Mouse (Mus musculus): ENCODE measurements around the gene Camk1d. TPM values are rescaled to one million over a fixed set of nuclear protein-coding genes. Genes with fewer than 3 reads are reported as not detected.
A peak's percentile ranks its signal among the peaks of the same experiment; 100 is the strongest.

Gene Camk1d
- total and polyA plus RNA-seq, 2 experiments from 2014 or later: 8.0 to 20.9 TPM

DNA sequence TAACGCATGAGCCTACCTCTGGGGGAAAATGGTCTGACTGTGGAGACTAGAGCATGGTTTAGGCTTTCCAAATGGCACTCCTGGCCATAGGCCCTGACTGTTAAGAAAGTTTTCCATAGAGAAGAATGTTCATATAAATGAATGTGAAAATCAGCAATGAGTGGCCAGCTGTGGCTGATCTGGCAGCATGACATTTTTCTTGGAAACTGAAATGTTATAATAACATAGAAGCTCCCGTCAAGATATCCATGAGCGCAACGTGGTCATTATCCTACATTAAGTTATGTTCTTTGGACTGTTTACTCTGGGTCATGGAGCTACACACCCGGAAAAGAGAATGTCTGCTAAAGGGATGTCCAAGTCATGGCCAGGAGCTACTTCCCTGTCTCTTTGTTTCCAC lies 397.6 kb downstream of the Camk1d start:
- 96% methylated on average over 5 of the region's 5 CpGs for WGBS

GRCm38 (mm10) chr2:5316217-5316616 lies 398.1 kb downstream of the Camk1d start:
- no peak for TF ChIP-seq CTCF (IDR thresholded peaks at IDR 0.05)
- Histone ChIP-seq H3K4me3 (ENCODE audit: low read depth, low read length) (no peak overlapping the region), H3K9me3 (ENCODE audit: low read length) (no peaks in the 10 kb centered on the region), H3K27ac (ENCODE audit: low read depth, low read length) (no peak overlapping the region), H3K27me3 (ENCODE audit: insufficient read depth, low read length) (no peaks in the 10 kb centered on the region), H3K36me3 (ENCODE audit: insufficient read depth, low read length) (peaks cover 2% of the 10 kb centered on the region; the same call in 1 of the 2 replicates), H3K4me2 (ENCODE audit: low read depth, low read length, poor library complexity, severe bottlenecking) (no peak overlapping the region), H3K9ac (replicated peaks; ENCODE audit: low read length, poor library complexity, severe bottlenecking) (no peak overlapping the region), H3K4me1 (ENCODE audit: insufficient read depth, low read length) (no peaks in the 10 kb centered on the region)
- 87% methylated on average over 4 of the region's 4 CpGs for WGBS
- DNase-seq (ENCODE audit: low spot score): no peak
- no peak for ATAC-seq (ENCODE audit: low FRiP score)

More for the DNA sequence above, 397.6 kb downstream of the Camk1d start:
- Histone ChIP-seq H3K27ac (ENCODE audit: low read depth, low read length) (no peak overlapping the region), H3K27me3 (ENCODE audit: insufficient read depth, low read length) (no peaks in the 10 kb centered on the region), H3K4me3 (ENCODE audit: low read depth, low read length) (no peak overlapping the region), H3K4me2 (ENCODE audit: low read depth, low read length, poor library complexity, severe bottlenecking) (no peak overlapping the region), H3K4me1 (ENCODE audit: insufficient read depth, low read length) (no peaks in the 10 kb centered on the region), H3K9me3 (ENCODE audit: low read length) (no peaks in the 10 kb centered on the region), H3K9ac (replicated peaks; ENCODE audit: low read length, poor library complexity, severe bottlenecking) (no peak overlapping the region), H3K36me3 (ENCODE audit: insufficient read depth, low read length) (peaks cover 2% of the 10 kb centered on the region; the same call in 1 of the 2 replicates)
- DNase-seq (ENCODE audit: low spot score) (no peak), ATAC-seq (ENCODE audit: low FRiP score) (no peak)
- TF ChIP-seq CTCF (IDR thresholded peaks at IDR 0.05): no peak

GRCm38 (mm10) chr2:5315291-5315828 lies 399.0 kb downstream of the Camk1d start:
- no peak for ATAC-seq (ENCODE audit: low FRiP score)
- WGBS: 44% methylated on average over 8 of the region's 8 CpGs
- Histone ChIP-seq H3K4me1 (ENCODE audit: insufficient read depth, low read length) (no peaks in the 10 kb centered on the region), H3K27me3 (ENCODE audit: insufficient read depth, low read length) (no peaks in the 10 kb centered on the region), H3K9ac (replicated peaks; ENCODE audit: low read length, poor library complexity, severe bottlenecking) (no peak overlapping the region), H3K4me3 (ENCODE audit: low read depth, low read length) (no peak overlapping the region), H3K4me2 (ENCODE audit: low read depth, low read length, poor library complexity, severe bottlenecking) (no peak overlapping the region), H3K27ac (ENCODE audit: low read depth, low read length) (0 out of 2 replicates have a peak overlapping the region, but pooled peaks have one; percentile 3), H3K36me3 (ENCODE audit: insufficient read depth, low read length) (peaks cover 2% of the 10 kb centered on the region; the same call in 1 of the 2 replicates), H3K9me3 (ENCODE audit: low read length) (no peaks in the 10 kb centered on the region)
- DNase-seq (ENCODE audit: low spot score): no peak
- no peak for TF ChIP-seq CTCF (IDR thresholded peaks at IDR 0.05)

DNA sequence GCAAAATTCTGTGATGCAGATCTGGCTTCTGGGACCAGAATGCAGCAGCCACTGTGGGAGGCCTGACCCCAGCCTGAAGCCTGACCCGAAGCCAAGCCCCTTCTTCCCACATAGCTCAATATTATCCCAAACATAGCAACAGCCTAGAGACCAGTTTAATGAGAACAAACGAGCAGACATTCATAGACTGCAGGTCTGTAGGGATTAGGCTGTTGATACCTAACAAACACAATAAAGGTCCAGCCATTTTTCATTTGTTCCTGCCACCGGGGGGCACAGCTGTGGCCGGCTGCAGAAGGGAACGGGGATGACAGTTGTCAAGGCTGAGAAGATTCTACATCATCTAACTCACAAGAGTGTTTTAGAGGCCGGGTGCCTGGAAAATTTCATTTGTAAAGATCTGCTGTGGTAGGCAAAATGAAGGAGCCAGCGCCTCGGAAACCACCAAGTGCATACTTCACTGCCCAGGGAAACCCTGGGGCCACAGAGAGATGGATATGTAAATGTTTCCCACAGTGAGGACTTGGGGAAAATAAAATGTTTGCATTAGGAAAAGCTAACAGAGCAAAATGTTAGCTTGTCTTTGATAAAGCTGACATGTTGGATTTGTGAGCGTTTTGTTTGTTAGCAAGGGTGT lies 399.7 kb downstream of the Camk1d start:
- Histone ChIP-seq H3K9me3 (ENCODE audit: low read length) (no peaks in the 10 kb centered on the region), H3K4me1 (ENCODE audit: insufficient read depth, low read length) (no peaks in the 10 kb centered on the region), H3K4me3 (ENCODE audit: low read depth, low read length) (no peak overlapping the region), H3K27ac (ENCODE audit: low read depth, low read length) (peak overlapping the region; percentile 3; the same call in 1 of the 2 replicates), H3K4me2 (ENCODE audit: low read depth, low read length, poor library complexity, severe bottlenecking) (no peak overlapping the region), H3K27me3 (ENCODE audit: insufficient read depth, low read length) (no peaks in the 10 kb centered on the region), H3K36me3 (ENCODE audit: insufficient read depth, low read length) (peaks cover 2% of the 10 kb centered on the region; the same call in 1 of the 2 replicates), H3K9ac (replicated peaks; ENCODE audit: low read length, poor library complexity, severe bottlenecking) (no peak overlapping the region)
- ATAC-seq (ENCODE audit: low FRiP score) (no peak), DNase-seq (ENCODE audit: low spot score) (peak; percentile 37)
- TF ChIP-seq CTCF (IDR thresholded peaks at IDR 0.05): no peak
- WGBS: 11% methylated on average over 9 of the region's 9 CpGs

DNA sequence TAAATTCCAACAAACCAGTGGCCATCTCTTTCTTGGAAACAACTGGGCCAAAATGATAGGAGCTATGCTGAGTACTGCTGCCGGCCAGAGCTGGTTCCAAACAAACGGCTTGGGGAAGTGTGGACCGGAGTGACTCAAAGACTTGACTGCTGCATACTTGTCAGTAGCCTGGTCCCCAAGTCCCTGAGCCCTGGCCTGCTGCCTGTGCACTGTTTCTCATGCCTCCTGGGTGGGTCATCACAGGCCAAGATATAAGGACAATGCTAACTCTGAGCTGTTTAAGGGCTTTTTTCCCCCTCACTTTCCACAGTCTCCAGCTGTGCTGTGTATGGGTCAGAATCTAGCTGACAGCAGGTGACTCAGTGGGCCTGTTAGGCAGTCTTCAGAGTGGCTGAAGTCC lies 409.2 kb downstream of the Camk1d start:
- H3K27me3 ChIP-seq (ENCODE audit: insufficient read depth, low read length): no peaks in the 10 kb centered on the region
- ATAC-seq (ENCODE audit: low FRiP score) (no peak), DNase-seq (ENCODE audit: low spot score) (no peak)
- WGBS: 74% methylated on average over 3 of the region's 3 CpGs
- no peak for TF ChIP-seq CTCF (IDR thresholded peaks at IDR 0.05)
- H3K9ac ChIP-seq (replicated peaks; ENCODE audit: low read length, poor library complexity, severe bottlenecking): no peak overlapping the region
- H3K9me3 ChIP-seq (ENCODE audit: low read length): no peaks in the 10 kb centered on the region
- no peaks in the 10 kb centered on the region for H3K4me1 ChIP-seq (ENCODE audit: insufficient read depth, low read length)
- no peaks in the 10 kb centered on the region for H3K36me3 ChIP-seq (ENCODE audit: insufficient read depth, low read length)
- H3K27ac ChIP-seq (ENCODE audit: low read depth, low read length): no peak overlapping the region
- no peak overlapping the region for H3K4me3 ChIP-seq (ENCODE audit: low read depth, low read length)
- H3K4me2 ChIP-seq (ENCODE audit: low read depth, low read length, poor library complexity, severe bottlenecking): no peak overlapping the region

DNA sequence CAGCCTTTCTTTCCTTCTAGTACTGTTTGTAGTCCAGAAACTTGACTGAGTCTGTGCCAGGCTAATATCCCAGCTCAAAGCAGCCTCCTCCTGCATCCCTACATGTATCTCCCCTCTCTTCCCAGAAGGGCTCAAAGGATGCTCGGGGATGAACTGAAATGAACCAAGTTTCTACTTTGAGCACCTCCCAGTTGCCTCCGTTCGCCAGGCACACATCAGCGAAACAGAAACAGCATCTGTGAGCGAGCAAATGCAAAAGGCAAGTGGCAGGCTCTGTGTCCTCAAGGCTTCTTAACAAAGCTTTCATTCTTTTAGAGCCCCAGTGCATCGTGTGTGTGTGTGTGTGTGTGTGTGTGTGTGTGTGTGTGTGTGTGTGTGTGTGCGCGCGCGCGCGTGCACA lies 409.9 kb downstream of the Camk1d start:
- no peak overlapping the region for H3K4me3 ChIP-seq (ENCODE audit: low read depth, low read length)
- no peak for TF ChIP-seq CTCF (IDR thresholded peaks at IDR 0.05)
- H3K9me3 ChIP-seq (ENCODE audit: low read length): no peaks in the 10 kb centered on the region
- ATAC-seq (ENCODE audit: low FRiP score) (no peak), DNase-seq (ENCODE audit: low spot score) (no peak)
- H3K27ac ChIP-seq (ENCODE audit: low read depth, low read length): no peak overlapping the region
- WGBS: 89% methylated on average over 12 of the region's 12 CpGs
- H3K27me3 ChIP-seq (ENCODE audit: insufficient read depth, low read length): no peaks in the 10 kb centered on the region
- no peak overlapping the region for H3K9ac ChIP-seq (replicated peaks; ENCODE audit: low read length, poor library complexity, severe bottlenecking)
- H3K4me2 ChIP-seq (ENCODE audit: low read depth, low read length, poor library complexity, severe bottlenecking): no peak overlapping the region
- H3K4me1 ChIP-seq (ENCODE audit: insufficient read depth, low read length): no peaks in the 10 kb centered on the region
- H3K36me3 ChIP-seq (ENCODE audit: insufficient read depth, low read length): no peaks in the 10 kb centered on the region
